Mouse (Mus musculus) left cerebral cortex, postnatal 10 days (tissue): ENCODE measurements around the gene Nectin3. TPM values are rescaled to one million over a fixed set of nuclear protein-coding genes. Genes with fewer than 3 reads are reported as not detected.
A peak's percentile ranks its signal among the peaks of the same experiment; 100 is the strongest.

Experiments
- DNase-seq, 2 experiments: peaks; one replicate each; pipeline ENCODE4 v3.0.0; 2021 to 2022; ENCODE audit warnings: low spot score in 2 of 2, mixed read lengths in 1 of 2; ENCODE audit errors: extremely low spot score in 1 of 2
- intact Hi-C: fragments of 180-260 bp; cut with DNase I; formaldehyde crosslinking; loops from one replicate; pipeline ENCODE4 v1.15.1; 2025
- total RNA-seq, 2 experiments: library from RNA; stranded (reverse); gene quantifications; 2 replicates each; pipeline ENCODE4 v1.2.3; 2021

The Nectin3 gene
- 10 to 100 TPM; 75.2 to 91.7 TPM for total RNA-seq

GRCm38 (mm10) chr16:46498421-46498789, at the start of gene Nectin3:
Gene Nectin3 (minus strand): TSS chr16:46498525.
- DNase-seq = no peak
- intact Hi-C loops = loop anchor here (10.0 kb wide), 1 partner anchor 1376 kb away; no protein-coding TSS in a partner anchor

GRCm38 (mm10) chr16:46538092-46538491, 39.8 kb upstream of the Nectin3 start:
- peak in 1 of 2 experiments; percentile 2 for DNase-seq
- intact Hi-C loops = no loop called here

- no peak for DNase-seq
- intact Hi-C loops = no loop called here
Observed at GRCm38 (mm10) chr16:46532465-46533254, 34.3 kb upstream of the Nectin3 start.

- intact Hi-C loops = no loop called here
- no peak for DNase-seq
Observed at GRCm38 (mm10) chr16:46531023-46531422, 32.7 kb upstream of the Nectin3 start.

GRCm38 (mm10) chr16:46520885-46521417, 22.6 kb upstream of the Nectin3 start:
- intact Hi-C loops = no loop called here
- DNase-seq = no peak

GRCm38 (mm10) chr16:46519606-46520005, 21.3 kb upstream of the Nectin3 start:
- DNase-seq = no peak
- intact Hi-C loops = no loop called here

GRCm38 (mm10) chr16:46507944-46508333, 9.6 kb upstream of the Nectin3 start:
- no peak for DNase-seq
- intact Hi-C loops = no loop called here

GRCm38 (mm10) chr16:46507260-46507943, 9.1 kb upstream of the Nectin3 start:
- DNase-seq = no peak
- intact Hi-C loops = no loop called here

- no peak for DNase-seq
- intact Hi-C loops = no loop called here
Observed at GRCm38 (mm10) chr16:46504006-46504405, 5.7 kb upstream of the Nectin3 start.

- DNase-seq = no peak
- intact Hi-C loops = no loop called here
Observed at GRCm38 (mm10) chr16:46502311-46502710, 4.0 kb upstream of the Nectin3 start.

- intact Hi-C loops = no loop called here
Observed at GRCm38 (mm10) chr16:46500759-46501158, 2.4 kb upstream of the Nectin3 start.

GRCm38 (mm10) chr16:46497686-46498420, 472 bp downstream of the Nectin3 start:
- intact Hi-C loops = loop anchor here (10.0 kb wide), 1 partner anchor 1377 kb away; no protein-coding TSS in a partner anchor
- DNase-seq = peak; percentile 36 to 39

More at GRCm38 (mm10) chr16:46500759-46501158, 2.4 kb upstream of the Nectin3 start:
- no peak for DNase-seq

GRCm38 (mm10) chr16:46496889-46497685, 1.2 kb downstream of the Nectin3 start:
- intact Hi-C loops = loop anchor here (10.0 kb wide), 1 partner anchor 1378 kb away; no protein-coding TSS in a partner anchor
- DNase-seq = peak; percentile 93 to 96

GRCm38 (mm10) chr16:46496031-46496868, 2.1 kb downstream of the Nectin3 start:
- intact Hi-C loops = loop anchor here (10.0 kb wide), 1 partner anchor 1379 kb away; no protein-coding TSS in a partner anchor
- peak in 1 of 2 experiments; percentile 50 for DNase-seq

- intact Hi-C loops = loop anchor here (10.0 kb wide), 1 partner anchor 1380 kb away; no protein-coding TSS in a partner anchor
Observed at GRCm38 (mm10) chr16:46495201-46495600, 3.1 kb downstream of the Nectin3 start.

GRCm38 (mm10) chr16:46487436-46488097, 10.8 kb downstream of the Nectin3 start:
- intact Hi-C loops = no loop called here
- DNase-seq = peak; percentile 48 to 52

More at GRCm38 (mm10) chr16:46495201-46495600, 3.1 kb downstream of the Nectin3 start:
- no peak for DNase-seq

GRCm38 (mm10) chr16:46477336-46477735, 21.0 kb downstream of the Nectin3 start:
- no peak for DNase-seq
- intact Hi-C loops = no loop called here
